Mouse (Mus musculus): ENCODE results near the gene Zfp655. TPM values are rescaled to one million over a fixed set of nuclear protein-coding genes. Genes with fewer than 3 reads are reported as not detected.
"Not testable (repeated sequence)": the region's sequence is repeated elsewhere in the genome, so short reads cannot be mapped to it uniquely, and the experiment has no call there.

The Zfp655 gene
- polyA plus RNA-seq, 1 experiment from 2014 or later, result 32.3 TPM

DNA sequence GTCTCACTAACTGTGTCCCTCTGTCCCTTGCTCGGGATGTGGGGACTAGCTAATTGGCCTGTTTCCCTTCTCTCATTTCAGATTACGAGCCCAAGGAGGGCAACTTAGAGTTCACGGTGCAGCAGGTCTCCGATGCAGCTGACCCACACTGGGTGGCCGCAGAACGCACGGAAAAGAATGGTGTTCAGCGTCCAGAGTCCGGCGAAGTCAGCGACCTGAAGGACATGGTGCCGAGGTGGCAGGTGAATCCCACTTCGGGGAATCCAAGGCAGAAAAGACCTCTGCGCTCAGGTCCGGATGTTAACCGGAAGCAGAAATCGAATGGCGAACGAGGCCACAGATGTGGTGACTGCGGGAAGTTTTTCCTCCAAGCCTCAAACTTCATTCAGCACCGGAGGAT, 13.3 kb upstream of the Zfp655 start:
- ATAC-seq, result no peak
- Histone ChIP-seq H3K27ac (ENCODE audit: low read depth, low read length) (peak overlapping the region; percentile 35), H3K4me1 (replicated peaks; ENCODE audit: control insufficient read depth, insufficient read depth, low read length) (no peaks in the 10 kb centered on the region)

DNA sequence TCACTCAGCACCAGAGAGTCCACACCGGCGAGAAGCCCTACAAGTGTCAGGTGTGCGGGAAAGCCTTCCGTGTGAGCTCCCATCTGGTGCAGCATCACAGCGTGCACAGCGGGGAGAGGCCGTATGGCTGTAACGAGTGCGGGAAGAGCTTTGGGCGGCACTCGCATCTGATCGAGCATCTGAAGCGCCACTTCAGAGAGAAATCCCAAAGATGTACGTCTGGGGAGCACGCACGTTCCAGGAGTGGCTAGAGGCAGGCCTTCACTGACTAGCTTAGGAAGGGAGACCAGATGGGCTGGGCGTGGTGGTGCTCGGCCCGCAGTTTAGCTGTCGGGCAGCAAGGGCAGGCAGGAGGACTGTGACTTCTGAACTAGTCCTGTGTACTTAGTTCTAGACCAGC, 12.8 kb upstream of the Zfp655 start:
- H3K9me3 ChIP-seq (ENCODE audit: control insufficient read depth), result no peaks in the 10 kb centered on the region
- no peak overlapping the region for H3K9ac ChIP-seq (ENCODE audit: low read depth, low read length)
- no peak overlapping the region for H3K27ac ChIP-seq (ENCODE audit: low read depth, low read length)
- TF ChIP-seq CTCF (IDR thresholded peaks at IDR 0.05; ENCODE audit: low read depth), result no peak
- H3K36me3 ChIP-seq (ENCODE audit: control insufficient read depth, insufficient read depth), result peaks cover 39% of the 10 kb centered on the region
- no peak overlapping the region for H3K4me3 ChIP-seq (ENCODE audit: low read depth, low read length)
- 89% methylated on average over 20 of the region's 20 CpGs for WGBS
- H3K4me2 ChIP-seq (replicated peaks; ENCODE audit: low read depth), result no peak overlapping the region
- H3K4me1 ChIP-seq (replicated peaks; ENCODE audit: control insufficient read depth, insufficient read depth, low read length), result no peaks in the 10 kb centered on the region
- H3K27me3 ChIP-seq (replicated peaks; ENCODE audit: control insufficient read depth, insufficient read depth, low read length), result no peaks in the 10 kb centered on the region
- ATAC-seq, result no peak

More for the DNA sequence above, 13.3 kb upstream of the Zfp655 start:
- Histone ChIP-seq H3K9ac (ENCODE audit: low read depth, low read length) (no peak overlapping the region), H3K27me3 (replicated peaks; ENCODE audit: control insufficient read depth, insufficient read depth, low read length) (no peaks in the 10 kb centered on the region), H3K9me3 (ENCODE audit: control insufficient read depth) (no peaks in the 10 kb centered on the region), H3K36me3 (ENCODE audit: control insufficient read depth, insufficient read depth) (peaks cover 39% of the 10 kb centered on the region), H3K4me3 (ENCODE audit: low read depth, low read length) (no peak overlapping the region), H3K4me2 (replicated peaks; ENCODE audit: low read depth) (no peak overlapping the region)
- WGBS, result 92% methylated on average over 21 of the region's 21 CpGs
- no peak for TF ChIP-seq CTCF (IDR thresholded peaks at IDR 0.05; ENCODE audit: low read depth)

DNA sequence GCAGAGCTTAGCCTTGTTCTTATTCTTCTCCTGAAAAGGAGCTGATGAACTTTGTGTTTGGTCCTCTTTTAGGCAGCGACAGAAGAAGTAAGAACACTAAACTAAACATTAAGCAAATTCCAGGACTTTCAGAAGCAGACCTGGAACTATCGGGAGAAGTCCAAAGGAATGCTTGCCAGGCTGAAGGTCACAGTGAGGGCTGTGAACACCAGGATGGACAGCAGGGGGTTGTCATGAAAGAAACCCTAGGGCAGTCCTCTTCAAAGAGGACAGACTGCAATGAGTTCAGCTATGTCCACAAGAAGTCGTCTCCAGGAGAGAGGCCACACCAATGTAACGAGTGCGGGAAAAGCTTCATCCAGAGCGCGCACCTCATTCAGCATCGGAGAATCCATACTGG, 11.5 kb upstream of the Zfp655 start:
- Histone ChIP-seq H3K36me3 (ENCODE audit: control insufficient read depth, insufficient read depth) (peaks cover 39% of the 10 kb centered on the region), H3K27me3 (replicated peaks; ENCODE audit: control insufficient read depth, insufficient read depth, low read length) (no peaks in the 10 kb centered on the region), H3K4me2 (replicated peaks; ENCODE audit: low read depth) (no peak overlapping the region), H3K9me3 (ENCODE audit: control insufficient read depth) (no peaks in the 10 kb centered on the region), H3K4me1 (replicated peaks; ENCODE audit: control insufficient read depth, insufficient read depth, low read length) (no peaks in the 10 kb centered on the region), H3K9ac (ENCODE audit: low read depth, low read length) (no peak overlapping the region), H3K27ac (ENCODE audit: low read depth, low read length) (no peak overlapping the region), H3K4me3 (ENCODE audit: low read depth, low read length) (no peak overlapping the region)
- TF ChIP-seq CTCF (IDR thresholded peaks at IDR 0.05; ENCODE audit: low read depth), result no peak
- 96% methylated on average over 8 of the region's 8 CpGs for WGBS
- ATAC-seq, result no peak

DNA sequence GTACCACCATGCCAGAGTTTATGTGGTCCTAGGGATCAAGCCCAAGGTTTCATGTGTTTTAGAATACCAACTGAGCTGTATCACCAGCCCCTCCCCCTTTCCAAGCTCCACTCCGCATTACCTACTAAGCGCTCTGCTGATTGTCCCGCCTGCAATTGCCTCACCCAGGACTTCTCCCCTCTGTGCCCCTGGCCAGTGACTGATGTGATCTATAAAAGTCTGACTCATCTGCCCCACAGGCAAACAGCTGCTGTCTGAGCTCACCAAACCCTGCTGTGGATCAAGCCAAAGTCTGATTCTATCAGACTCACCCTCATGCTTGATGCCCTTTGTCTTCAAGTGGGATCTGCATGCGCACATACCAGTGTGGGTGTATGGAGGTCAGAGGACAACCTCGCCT, 8.7 kb upstream of the Zfp655 start:
- Histone ChIP-seq H3K27me3 (replicated peaks; ENCODE audit: control insufficient read depth, insufficient read depth, low read length) (no peaks in the 10 kb centered on the region), H3K4me2 (replicated peaks; ENCODE audit: low read depth) (no peak overlapping the region), H3K36me3 (ENCODE audit: control insufficient read depth, insufficient read depth) (peaks cover 38% of the 10 kb centered on the region), H3K4me1 (replicated peaks; ENCODE audit: control insufficient read depth, insufficient read depth, low read length) (peaks cover 5% of the 10 kb centered on the region; the same call in 1 of the 2 replicates), H3K9ac (ENCODE audit: low read depth, low read length) (no peak overlapping the region), H3K27ac (ENCODE audit: low read depth, low read length) (peak overlapping the region; percentile 83), H3K9me3 (ENCODE audit: control insufficient read depth) (no peaks in the 10 kb centered on the region), H3K4me3 (ENCODE audit: low read depth, low read length) (no peak overlapping the region)
- no peak for TF ChIP-seq CTCF (IDR thresholded peaks at IDR 0.05; ENCODE audit: low read depth)
- 46% methylated on average over 5 of the region's 5 CpGs for WGBS
- peak; percentile 97 for ATAC-seq

DNA sequence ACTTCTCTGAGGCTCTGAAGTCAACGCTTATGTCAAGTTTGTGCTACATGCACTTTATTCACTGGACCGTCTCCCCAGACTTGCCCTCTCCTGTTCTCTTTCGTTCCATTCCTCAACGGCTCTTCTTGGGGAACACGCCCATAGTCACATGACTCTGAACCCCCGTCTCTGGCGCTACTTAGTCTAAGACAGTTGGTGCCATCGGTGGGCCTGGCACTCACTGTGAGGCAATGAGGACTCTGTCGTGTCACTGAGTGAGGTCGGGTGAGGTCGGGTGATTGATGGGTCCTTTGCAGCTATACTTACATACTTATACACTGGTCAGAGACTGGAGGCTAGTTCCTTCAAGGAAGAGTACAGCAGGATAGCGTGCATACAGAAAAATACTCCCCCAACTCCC, 8.1 kb upstream of the Zfp655 start:
- Histone ChIP-seq H3K36me3 (ENCODE audit: control insufficient read depth, insufficient read depth) (peaks cover 32% of the 10 kb centered on the region), H3K4me2 (replicated peaks; ENCODE audit: low read depth) (no peak overlapping the region), H3K27ac (ENCODE audit: low read depth, low read length) (peak overlapping the region; percentile 83), H3K9me3 (ENCODE audit: control insufficient read depth) (no peaks in the 10 kb centered on the region), H3K27me3 (replicated peaks; ENCODE audit: control insufficient read depth, insufficient read depth, low read length) (no peaks in the 10 kb centered on the region), H3K4me1 (replicated peaks; ENCODE audit: control insufficient read depth, insufficient read depth, low read length) (peaks cover 5% of the 10 kb centered on the region; the same call in 1 of the 2 replicates), H3K9ac (ENCODE audit: low read depth, low read length) (no peak overlapping the region; the same call in 1 of the 2 replicates), H3K4me3 (ENCODE audit: low read depth, low read length) (no peak overlapping the region)
- WGBS, result 50% methylated on average over 12 of the region's 12 CpGs
- no peak for TF ChIP-seq CTCF (IDR thresholded peaks at IDR 0.05; ENCODE audit: low read depth)
- peak; percentile 50 for ATAC-seq

DNA sequence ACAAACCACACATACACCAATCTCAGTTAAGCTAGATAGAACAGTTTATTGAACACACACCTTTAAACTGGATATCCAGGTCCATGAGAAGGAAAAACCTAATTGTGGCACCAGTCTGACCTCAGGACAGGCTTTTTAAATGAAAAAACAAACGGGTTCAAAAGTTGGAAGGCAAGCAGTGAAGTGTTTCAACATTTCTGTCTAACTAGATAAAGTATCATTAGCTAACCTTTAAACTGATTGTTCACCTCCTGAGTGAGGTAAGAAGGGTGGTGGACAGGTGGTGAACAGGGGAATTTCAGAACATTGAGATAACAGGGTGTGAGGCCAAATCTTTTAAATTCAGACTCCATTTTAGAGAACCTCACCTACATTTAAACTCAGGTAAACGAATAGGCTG, 5.1 kb upstream of the Zfp655 start:
- no peak overlapping the region for H3K9ac ChIP-seq (ENCODE audit: low read depth, low read length)
- WGBS, result 35% methylated on average over 2 of the region's 2 CpGs

DNA sequence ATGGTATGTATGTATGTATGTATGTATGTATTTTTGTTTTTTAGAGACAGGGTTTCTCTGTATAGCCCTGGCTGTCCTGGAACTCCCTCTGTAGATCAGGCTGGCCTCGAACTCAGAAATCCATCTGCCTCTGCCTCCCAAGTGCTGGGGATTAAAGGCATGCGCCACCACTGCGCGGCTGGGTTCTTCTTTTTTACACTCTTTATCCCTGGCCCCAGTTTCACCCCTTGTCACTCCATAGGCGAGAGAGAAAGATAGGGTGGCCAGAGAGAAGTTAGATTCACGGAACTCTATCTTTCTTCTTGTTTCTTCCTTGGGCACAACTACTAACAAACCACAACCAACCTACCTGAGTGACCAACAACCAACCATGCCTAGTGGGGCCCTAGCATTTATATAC, 2.2 kb upstream of the Zfp655 start:
- not testable (repeated sequence) for ATAC-seq; H3K4me2 ChIP-seq (replicated peaks; ENCODE audit: low read depth); H3K9me3 ChIP-seq (ENCODE audit: control insufficient read depth); H3K27me3 ChIP-seq (replicated peaks; ENCODE audit: control insufficient read depth, insufficient read depth, low read length); H3K4me3 ChIP-seq (ENCODE audit: low read depth, low read length); H3K4me1 ChIP-seq (replicated peaks; ENCODE audit: control insufficient read depth, insufficient read depth, low read length); H3K9ac ChIP-seq (ENCODE audit: low read depth, low read length); H3K27ac ChIP-seq (ENCODE audit: low read depth, low read length)
- 83% methylated on average over 6 of the region's 6 CpGs for WGBS
- H3K36me3 ChIP-seq (ENCODE audit: control insufficient read depth, insufficient read depth), result peaks cover 11% of the 10 kb centered on the region; the same call in 1 of the 2 replicates

More for the DNA sequence above, 5.1 kb upstream of the Zfp655 start:
- H3K27ac ChIP-seq (ENCODE audit: low read depth, low read length), result no peak overlapping the region
- no peak overlapping the region for H3K4me2 ChIP-seq (replicated peaks; ENCODE audit: low read depth)
- ATAC-seq, result no peak
- peaks cover 5% of the 10 kb centered on the region; the same call in 1 of the 2 replicates for H3K4me1 ChIP-seq (replicated peaks; ENCODE audit: control insufficient read depth, insufficient read depth, low read length)
- no peak overlapping the region for H3K4me3 ChIP-seq (ENCODE audit: low read depth, low read length)
- H3K27me3 ChIP-seq (replicated peaks; ENCODE audit: control insufficient read depth, insufficient read depth, low read length), result no peaks in the 10 kb centered on the region
- H3K9me3 ChIP-seq (ENCODE audit: control insufficient read depth), result no peaks in the 10 kb centered on the region
- H3K36me3 ChIP-seq (ENCODE audit: control insufficient read depth, insufficient read depth), result peaks cover 5% of the 10 kb centered on the region; the same call in 1 of the 2 replicates
- no peak for TF ChIP-seq CTCF (IDR thresholded peaks at IDR 0.05; ENCODE audit: low read depth)
